ENCODE assay signal across 8 mouse cellular contexts in genomic region chr10:59266097-59266496, GRCm38 (mm10). TPM values are rescaled to one million over a fixed set of nuclear protein-coding genes. Genes with fewer than 3 reads are reported as not detected.
DNase-seq lines count a peak whose midpoint lies in the region; ATAC-seq and TF ChIP-seq lines count a peak whose summit lies in the region.

No protein-coding gene starts in this region.

- H3K79me2 ChIP-seq in macrophage (ENCODE audit: inconsistent target) = no peaks in the 10 kb centered on the region

- H3K36me3 ChIP-seq in kidney, postnatal 0 days (ENCODE audit: insufficient read depth, low read length) = no peaks in the 10 kb centered on the region
- H3K36me3 ChIP-seq in intestine, embryonic 15.5 days = no peaks in the 10 kb centered on the region
- no peaks in the 10 kb centered on the region for H3K36me3 ChIP-seq in macrophage (ENCODE audit: inconsistent target)
- H3K36me3 ChIP-seq in hindbrain, embryonic 12.5 days = no peaks in the 10 kb centered on the region
- no peaks in the 10 kb centered on the region for H3K36me3 ChIP-seq in hindbrain, embryonic 13.5 days

- 71% methylated on average over 1 of the region's 1 CpGs for WGBS in kidney, postnatal 0 days
- 51% methylated on average over 1 of the region's 1 CpGs for WGBS in intestine, embryonic 15.5 days
- WGBS in macrophage (ENCODE audit: missing documents) = 56% methylated on average over 1 of the region's 1 CpGs
- WGBS in hindbrain, embryonic 12.5 days = 83% methylated on average over 1 of the region's 1 CpGs
- WGBS in hindbrain, embryonic 13.5 days = 94% methylated on average over 1 of the region's 1 CpGs

- no peaks in the 10 kb centered on the region for H3K27me3 ChIP-seq in kidney, postnatal 0 days (ENCODE audit: insufficient read depth, low read length)
- H3K27me3 ChIP-seq in intestine, embryonic 15.5 days (replicated peaks) = no peaks in the 10 kb centered on the region
- H3K27me3 ChIP-seq in hindbrain, embryonic 12.5 days = no peaks in the 10 kb centered on the region
- H3K27me3 ChIP-seq in hindbrain, embryonic 13.5 days = no peaks in the 10 kb centered on the region

- H3K4me1 ChIP-seq in kidney, postnatal 0 days (replicated peaks; ENCODE audit: insufficient read depth, low read length) = peaks cover 6% of the 10 kb centered on the region; the same call in 1 of the 2 replicates
- H3K4me1 ChIP-seq in intestine, embryonic 15.5 days (replicated peaks) = peaks cover 32% of the 10 kb centered on the region
- peaks cover 4% of the 10 kb centered on the region; the same call in 1 of the 2 replicates for H3K4me1 ChIP-seq in hindbrain, embryonic 12.5 days
- H3K4me1 ChIP-seq in hindbrain, embryonic 13.5 days (replicated peaks) = 0 out of 2 replicates have a peak, but pooled peaks cover 4% of the 10 kb centered on the region

- no peak overlapping the region for H3K4me2 ChIP-seq in kidney, postnatal 0 days (ENCODE audit: low read length)
- H3K4me2 ChIP-seq in intestine, embryonic 15.5 days (replicated peaks) = peak overlapping the region; percentile 31
- no peak overlapping the region for H3K4me2 ChIP-seq in hindbrain, embryonic 12.5 days (replicated peaks)
- no peak overlapping the region for H3K4me2 ChIP-seq in hindbrain, embryonic 13.5 days

- ATAC-seq in kidney, postnatal 0 days (replicated peaks; ENCODE audit: low FRiP score, low read depth) = 0 out of 2 replicates have a peak, but pooled peaks have one; percentile 34
- ATAC-seq in intestine, embryonic 15.5 days = peak; percentile 51
- ATAC-seq in hindbrain, embryonic 12.5 days (ENCODE audit: low FRiP score) = no peak
- ATAC-seq in hindbrain, embryonic 13.5 days (ENCODE audit: low FRiP score) = no peak

- H3K27ac ChIP-seq in kidney, postnatal 0 days = peak overlapping the region; percentile 42; the same call in 1 of the 2 replicates
- peak overlapping the region; percentile 87 for H3K27ac ChIP-seq in intestine, embryonic 15.5 days
- H3K27ac ChIP-seq in macrophage = peak overlapping the region; percentile 80
- H3K27ac ChIP-seq in hindbrain, embryonic 12.5 days = no peak overlapping the region
- no peak overlapping the region for H3K27ac ChIP-seq in hindbrain, embryonic 13.5 days

- no peak overlapping the region for H3K9ac ChIP-seq in kidney, postnatal 0 days (ENCODE audit: low read depth, low read length)
- no peak overlapping the region for H3K9ac ChIP-seq in intestine, embryonic 15.5 days
- H3K9ac ChIP-seq in hindbrain, embryonic 12.5 days = no peak overlapping the region
- H3K9ac ChIP-seq in hindbrain, embryonic 13.5 days = no peak overlapping the region

- peak; percentile 13 for DNase-seq in kidney, postnatal 0 days (ENCODE audit: low spot score)
- DNase-seq in kidney, adult 8-10 months = no peak
- DNase-seq in adrenal gland, postnatal 10 days = peak; percentile 85
- DNase-seq in cerebellum, postnatal 4 days (ENCODE audit: low spot score in 2 of 2) = no peak

- H3K4me3 ChIP-seq in kidney, postnatal 0 days (replicated peaks; ENCODE audit: low read depth, low read length) = no peak overlapping the region
- H3K4me3 ChIP-seq in intestine, embryonic 15.5 days (replicated peaks) = no peak overlapping the region
- peak overlapping the region; percentile 10; the same call in 1 of the 2 replicates for H3K4me3 ChIP-seq in macrophage (ENCODE audit: inconsistent target)
- no peak overlapping the region for H3K4me3 ChIP-seq in hindbrain, embryonic 12.5 days
- H3K4me3 ChIP-seq in hindbrain, embryonic 13.5 days = no peak overlapping the region

- H3K9me3 ChIP-seq in kidney, postnatal 0 days (replicated peaks; ENCODE audit: low read length) = no peaks in the 10 kb centered on the region
- H3K9me3 ChIP-seq in intestine, embryonic 15.5 days = no peaks in the 10 kb centered on the region
- H3K9me3 ChIP-seq in hindbrain, embryonic 12.5 days (replicated peaks) = no peaks in the 10 kb centered on the region
- H3K9me3 ChIP-seq in hindbrain, embryonic 13.5 days = no peaks in the 10 kb centered on the region

- TF ChIP-seq CTCF in kidney, postnatal 0 days (IDR thresholded peaks at IDR 0.05; ENCODE audit: low read depth) = no peak

RNA-seq across cellular contexts. Expression of gene Sowahc, which starts 44.3 kb away (rescaled TPM):
- polyA plus RNA-seq in kidney, postnatal 0 days (2015; fragmentation: Nextera tagmentation; extraction: Ambion mirVana) = 7.6 and 8.7 TPM in 2 replicates
- total RNA-seq in adrenal gland, postnatal 10 days (2021) = 10 to 100 TPM; 20.1 to 22.0 TPM
- 11.6 and 12.0 TPM in 2 replicates for polyA plus RNA-seq in intestine, embryonic 15.5 days (2015; fragmentation: Nextera tagmentation; extraction: Ambion mirVana)
- 100 to 1,000 TPM in 6 of 26 experiments, 10 to 100 TPM in 20; 14.5 to 135 (median 64.2) TPM for total RNA-seq in macrophage (2018; cell fraction: chromatin; rRNA removed)
- total RNA-seq in macrophage (2018; cell fraction: cytosol; rRNA removed) = 100 to 1,000 TPM in 6 of 26 experiments, 10 to 100 TPM in 20; 10.2 to 171 (median 41.6) TPM
- 100 to 1,000 TPM in 18 of 26 experiments, 10 to 100 TPM in 8; 19.9 to 213 (median 131) TPM for total RNA-seq in macrophage (2018; cell fraction: nucleus; rRNA removed)
- polyA plus RNA-seq in macrophage (2018) = 4.8 to 13.0 TPM (median 11.4 TPM) in 3 replicates
- 19.6 and 20.8 TPM in 2 replicates for polyA plus RNA-seq in hindbrain, embryonic 12.5 days (2016; fragmentation: Nextera tagmentation; extraction: Ambion mirVana)
- polyA plus RNA-seq in hindbrain, embryonic 13.5 days (2015; fragmentation: Nextera tagmentation; extraction: Ambion mirVana) = 17.0 TPM in 2 replicates

RNA-seq across cellular contexts. Expression of gene Sept10, which starts 44.5 kb away (rescaled TPM):
- 60.8 and 62.7 TPM in 2 replicates for polyA plus RNA-seq in kidney, postnatal 0 days (2015; fragmentation: Nextera tagmentation; extraction: Ambion mirVana)
- 10 to 100 TPM; 48.4 to 57.3 TPM for total RNA-seq in adrenal gland, postnatal 10 days (2021)
- 31.6 and 40.1 TPM in 2 replicates for polyA plus RNA-seq in intestine, embryonic 15.5 days (2015; fragmentation: Nextera tagmentation; extraction: Ambion mirVana)
- total RNA-seq in macrophage (2018; cell fraction: chromatin; rRNA removed) = 10 to 100 TPM in 19 of 26 experiments, 1 to 10 TPM in 7; 7.7 to 21.8 (median 14.4) TPM
- 10 to 100 TPM in 5 of 26 experiments, 1 to 10 TPM in 21; 6.5 to 11.9 (median 7.7) TPM for total RNA-seq in macrophage (2018; cell fraction: cytosol; rRNA removed)
- total RNA-seq in macrophage (2018; cell fraction: nucleus; rRNA removed) = 10 to 100 TPM in 15 of 26 experiments, 1 to 10 TPM in 11; 6.0 to 20.0 (median 10.2) TPM
- polyA plus RNA-seq in macrophage (2018) = 5.6 to 10.3 TPM (median 8.2 TPM) in 3 replicates
- polyA plus RNA-seq in hindbrain, embryonic 12.5 days (2016; fragmentation: Nextera tagmentation; extraction: Ambion mirVana) = 24.4 and 29.0 TPM in 2 replicates
- 19.6 and 22.7 TPM in 2 replicates for polyA plus RNA-seq in hindbrain, embryonic 13.5 days (2015; fragmentation: Nextera tagmentation; extraction: Ambion mirVana)

RNA-seq across cellular contexts. Expression of gene P4ha1, which starts 57.0 kb away (rescaled TPM):
- polyA plus RNA-seq in kidney, postnatal 0 days (2015; fragmentation: Nextera tagmentation; extraction: Ambion mirVana) = 27.9 and 31.3 TPM in 2 replicates
- total RNA-seq in adrenal gland, postnatal 10 days (2021) = 10 to 100 TPM; 22.1 to 25.3 TPM
- polyA plus RNA-seq in intestine, embryonic 15.5 days (2015; fragmentation: Nextera tagmentation; extraction: Ambion mirVana) = 64.7 and 73.8 TPM in 2 replicates
- 100 to 1,000 TPM in 1 of 26 experiments, 10 to 100 TPM in 25; 21.6 to 111 (median 52.5) TPM for total RNA-seq in macrophage (2018; cell fraction: chromatin; rRNA removed)
- total RNA-seq in macrophage (2018; cell fraction: cytosol; rRNA removed) = 100 to 1,000 TPM in 3 of 26 experiments, 10 to 100 TPM in 23; 38.2 to 109 (median 58.9) TPM
- total RNA-seq in macrophage (2018; cell fraction: nucleus; rRNA removed) = 100 to 1,000 TPM in 14 of 26 experiments, 10 to 100 TPM in 12; 53.3 to 199 (median 119) TPM
- polyA plus RNA-seq in macrophage (2018) = 45.8 to 78.9 TPM (median 65.6 TPM) in 3 replicates
- 50.4 and 54.5 TPM in 2 replicates for polyA plus RNA-seq in hindbrain, embryonic 12.5 days (2016; fragmentation: Nextera tagmentation; extraction: Ambion mirVana)
- 28.7 and 29.9 TPM in 2 replicates for polyA plus RNA-seq in hindbrain, embryonic 13.5 days (2015; fragmentation: Nextera tagmentation; extraction: Ambion mirVana)

Comparison
In these comparisons a context has a peak if more than half of its experiments do, and no peak if none do; other contexts are left out.
1. DNase-seq: peak in kidney, postnatal 0 days (single experiment) and adrenal gland, postnatal 10 days (single experiment); none in kidney, adult 8-10 months (0 of 2) and cerebellum, postnatal 4 days (0 of 2).
2. ATAC-seq: peak in kidney, postnatal 0 days (single experiment) and intestine, embryonic 15.5 days (single experiment); none in hindbrain, embryonic 12.5 days (single experiment) and hindbrain, embryonic 13.5 days (single experiment).
3. H3K27ac ChIP-seq: peak in kidney, postnatal 0 days (single experiment), intestine, embryonic 15.5 days (single experiment) and macrophage (single experiment); none in hindbrain, embryonic 12.5 days (single experiment) and hindbrain, embryonic 13.5 days (single experiment).